Mouse (Mus musculus): ENCODE data around the gene Adat1.

Gene Adat1

DNA sequence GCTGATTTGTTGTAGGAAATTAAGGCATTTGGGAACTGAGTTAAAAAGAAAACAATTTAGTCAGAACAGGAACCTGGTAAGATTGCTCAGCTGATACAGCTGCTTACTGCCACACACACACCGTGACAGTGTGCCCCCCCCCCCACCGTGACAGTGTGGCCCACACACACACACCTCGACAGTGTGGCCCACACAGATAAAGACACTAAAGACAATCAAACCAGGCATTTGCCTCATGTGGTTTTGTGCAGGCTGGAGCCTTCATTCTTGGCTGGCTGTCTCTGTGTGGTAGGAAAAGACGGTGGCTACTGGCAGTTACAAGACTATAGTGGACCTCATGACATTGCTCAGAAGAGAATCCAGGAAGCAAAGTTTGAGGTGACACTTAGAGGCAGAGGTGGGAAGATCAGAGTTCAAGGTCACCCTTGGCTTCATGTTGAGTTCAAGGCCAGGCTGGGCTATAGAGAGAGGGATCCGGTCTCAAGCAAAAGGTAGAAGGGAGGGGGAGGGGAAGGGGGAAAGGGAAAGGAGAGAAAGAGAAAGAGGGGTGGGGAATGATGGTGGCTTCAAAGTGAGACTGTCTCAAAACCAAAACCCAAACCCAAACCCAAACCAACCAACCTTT lies 24.7 kb downstream of the Adat1 start:
- DNase-seq = no peak

DNA sequence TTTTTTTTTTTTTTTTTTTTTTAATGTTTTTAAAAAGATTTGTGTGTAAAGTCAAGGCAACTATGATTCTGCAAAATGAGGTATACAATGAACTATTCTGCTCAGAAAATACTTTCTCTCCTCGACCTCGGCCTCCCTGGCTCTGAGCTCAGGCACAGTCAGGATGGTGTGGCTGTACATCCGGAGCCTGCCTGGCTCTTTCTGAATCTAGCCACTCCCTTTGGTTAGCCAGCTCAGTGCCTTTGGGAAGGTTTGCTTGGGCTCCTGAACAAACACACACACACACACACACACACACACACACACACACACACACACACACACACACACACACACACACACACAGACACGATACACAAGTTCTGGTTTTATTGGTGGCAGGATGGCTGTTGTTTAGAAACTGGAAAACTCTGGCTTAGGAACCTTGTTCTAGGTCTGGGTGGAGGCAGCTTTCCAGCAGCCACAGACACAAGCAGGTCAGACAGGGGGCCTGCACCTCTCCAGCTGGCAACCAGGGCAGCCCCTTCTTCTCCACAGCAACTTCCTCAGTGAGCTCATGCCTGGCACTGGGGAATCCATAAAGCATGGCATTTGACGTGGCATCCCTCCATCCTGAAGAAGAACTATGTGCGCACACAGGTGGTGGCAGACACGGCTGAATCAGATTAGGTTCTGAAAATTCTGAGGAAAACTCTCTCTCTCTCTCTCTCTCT lies 27.1 kb downstream of the Adat1 start:
- peak; percentile 46 to 51 for DNase-seq

DNA sequence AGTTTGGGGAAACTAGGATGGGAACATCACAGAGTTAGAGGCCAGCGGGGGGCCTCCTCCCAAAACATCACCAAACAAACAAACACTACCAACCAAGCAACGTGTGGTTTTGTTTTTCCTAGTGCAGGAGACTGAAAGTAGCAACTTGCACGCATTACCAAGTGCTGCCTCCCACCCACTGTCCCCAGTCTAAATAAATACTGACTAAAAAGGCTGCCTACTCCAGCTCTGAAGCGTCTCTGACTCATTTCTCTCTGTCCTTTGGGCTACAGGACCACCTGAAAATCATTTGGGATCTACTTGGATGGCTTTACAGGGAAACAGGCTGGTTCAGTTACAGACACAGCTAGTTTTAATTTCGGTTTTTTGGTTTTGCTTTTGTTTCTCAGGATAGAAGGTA lies 27.8 kb downstream of the Adat1 start:
- DNase-seq = no peak

DNA sequence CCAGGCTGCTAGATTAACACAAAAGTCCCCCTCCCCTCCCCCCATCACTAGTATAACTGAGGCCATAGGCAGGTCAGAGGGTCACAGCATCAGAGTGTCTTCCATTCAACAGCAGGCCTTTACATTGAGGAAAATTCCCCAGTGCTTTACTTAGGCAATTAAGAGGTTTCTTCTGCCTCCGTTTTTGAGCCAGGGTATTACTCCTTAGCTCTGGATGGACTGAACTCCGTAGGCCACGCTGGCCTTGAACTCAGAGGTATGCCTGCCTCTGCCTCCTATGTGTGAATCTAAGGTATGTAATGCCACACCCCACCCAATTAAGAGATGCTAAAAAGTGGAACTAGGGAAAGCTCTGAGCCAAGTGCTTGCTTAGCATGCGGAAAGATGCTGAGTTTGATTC lies 28.6 kb downstream of the Adat1 start:
- no peak for DNase-seq

DNA sequence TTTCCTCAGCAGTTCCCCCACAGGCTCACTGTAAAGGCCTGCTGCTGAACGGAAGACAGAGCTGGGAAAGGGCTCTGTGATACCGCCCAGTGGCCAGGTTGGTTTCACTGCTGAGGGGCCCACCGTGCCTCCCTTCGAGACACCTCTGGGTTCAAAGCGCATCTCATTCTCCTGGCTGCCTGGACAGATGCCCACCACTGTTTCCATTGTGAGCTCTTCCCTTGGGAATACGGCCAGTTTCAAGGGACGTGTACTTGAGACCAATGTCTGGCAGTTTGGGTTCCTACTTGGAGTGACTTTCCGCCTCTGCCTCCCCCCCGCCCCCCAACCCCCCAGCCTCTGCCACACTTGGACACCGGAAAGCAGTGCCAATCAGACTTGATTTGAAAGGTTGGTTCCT lies 29.0 kb downstream of the Adat1 start:
- DNase-seq = peak in 1 of 2 experiments; percentile 44

DNA sequence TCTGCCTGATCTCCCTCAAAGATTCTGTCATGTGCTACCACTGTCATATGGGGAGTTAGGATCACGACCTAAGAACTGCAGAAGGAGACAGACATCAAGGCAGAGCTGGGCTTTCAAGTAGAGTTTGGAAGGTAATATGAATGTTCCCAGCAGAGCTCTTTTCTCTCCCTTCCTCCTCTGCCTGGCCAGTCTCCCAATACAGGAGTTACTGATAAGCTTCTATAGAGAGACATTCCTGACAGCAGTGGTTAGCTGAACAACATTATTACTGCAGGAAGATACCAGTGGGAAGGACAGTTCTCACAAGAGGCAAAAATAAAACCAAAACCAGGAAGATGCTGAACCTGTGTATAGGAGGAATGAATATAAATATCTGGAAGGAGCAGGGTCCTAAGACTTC lies 29.5 kb downstream of the Adat1 start:
- DNase-seq = no peak

DNA sequence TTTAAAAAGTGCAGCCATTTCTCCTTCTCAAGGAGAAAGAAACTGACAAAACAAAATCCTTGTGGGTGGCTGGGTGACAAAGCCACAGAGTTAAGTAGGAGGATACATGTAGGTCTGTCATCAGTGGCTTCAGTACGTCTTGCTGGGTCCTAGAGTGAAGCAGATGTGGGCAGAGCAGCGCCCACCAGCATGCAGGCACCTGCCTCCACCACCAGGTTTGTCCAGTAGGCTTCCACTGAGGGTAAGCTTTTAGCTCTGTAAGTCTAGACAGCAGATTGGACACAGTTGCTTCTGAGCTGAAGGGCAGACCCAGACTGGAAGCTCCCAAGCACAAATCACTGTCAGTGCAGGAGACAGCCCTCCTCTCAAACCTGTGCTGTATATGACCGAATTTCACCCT lies 30.8 kb downstream of the Adat1 start:
- DNase-seq = no peak

DNA sequence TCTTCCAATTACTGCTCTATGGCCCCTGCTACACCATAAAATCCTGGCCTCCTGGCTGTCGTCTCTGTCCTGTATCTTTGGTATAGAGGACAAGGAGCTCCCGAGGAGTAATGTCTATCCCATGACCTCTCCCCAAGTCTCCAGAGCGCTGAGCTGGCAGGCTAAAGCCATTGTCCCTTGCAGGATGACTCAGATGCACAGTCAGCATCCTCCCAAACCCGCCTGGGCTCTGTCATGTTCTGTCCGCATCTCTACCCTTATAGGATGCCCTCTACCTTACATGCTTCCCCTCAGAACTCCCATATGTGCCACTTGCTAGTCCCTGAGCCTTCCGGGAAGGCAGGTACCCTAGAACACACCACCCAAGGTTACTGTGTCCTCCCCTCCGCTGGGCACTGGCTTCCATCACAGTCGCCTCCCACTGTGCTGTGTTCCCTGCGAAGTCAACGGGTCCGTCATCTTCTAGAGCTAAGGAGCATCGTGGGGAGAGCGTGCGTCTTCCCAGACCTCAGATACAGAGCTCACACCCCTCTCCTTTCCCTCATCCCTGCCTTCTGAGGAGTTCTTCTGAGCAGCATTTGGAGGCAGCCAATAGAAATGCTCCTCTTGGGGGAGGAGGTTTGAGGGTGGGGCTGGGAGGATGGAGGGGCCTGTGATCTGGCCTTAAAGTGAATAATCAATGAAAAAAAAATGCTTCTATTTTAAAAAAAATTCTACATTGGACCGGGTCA lies 31.3 kb downstream of the Adat1 start:
- DNase-seq = peak in 1 of 2 experiments; percentile 27

DNA sequence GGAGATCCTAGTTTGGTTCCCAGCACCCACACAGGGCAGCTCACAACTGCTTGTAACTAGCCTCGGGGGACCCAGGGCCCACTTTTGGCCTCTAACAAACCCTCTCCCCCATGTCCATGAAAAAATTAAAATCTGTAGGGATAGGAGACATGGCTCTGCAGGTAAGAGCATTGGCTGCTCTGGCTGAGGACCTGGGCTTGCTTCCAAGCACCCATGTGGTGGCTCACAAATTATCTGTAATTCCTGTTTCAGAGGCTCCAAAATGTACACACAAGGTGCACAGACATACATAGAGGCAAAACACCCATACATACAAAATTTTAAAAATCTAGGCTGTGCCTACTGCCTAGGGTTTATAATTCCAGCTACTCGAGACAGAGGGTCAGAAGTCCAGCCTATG lies 34.9 kb downstream of the Adat1 start:
- DNase-seq = peak; percentile 42 to 71

DNA sequence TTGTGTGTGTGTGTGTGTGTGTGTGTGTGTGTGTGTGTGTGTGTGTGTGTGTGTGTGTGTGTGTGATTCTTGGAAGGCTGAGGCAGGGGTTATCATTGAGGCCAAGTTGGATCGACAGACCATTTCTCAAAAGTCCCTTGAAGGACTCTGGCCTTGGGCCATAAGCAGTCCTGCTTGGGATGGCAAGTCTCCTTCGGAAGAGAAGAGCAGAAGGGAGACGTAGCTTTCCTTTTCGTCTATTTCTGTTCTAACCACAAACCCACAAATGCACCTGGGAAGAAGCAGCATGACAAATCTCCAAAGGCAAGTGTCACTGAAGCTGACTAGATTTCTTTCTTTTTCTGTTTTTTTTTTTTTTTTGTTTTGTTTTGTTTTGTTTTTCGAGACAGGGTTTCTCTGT lies 36.2 kb downstream of the Adat1 start:
- DNase-seq = no peak

DNA sequence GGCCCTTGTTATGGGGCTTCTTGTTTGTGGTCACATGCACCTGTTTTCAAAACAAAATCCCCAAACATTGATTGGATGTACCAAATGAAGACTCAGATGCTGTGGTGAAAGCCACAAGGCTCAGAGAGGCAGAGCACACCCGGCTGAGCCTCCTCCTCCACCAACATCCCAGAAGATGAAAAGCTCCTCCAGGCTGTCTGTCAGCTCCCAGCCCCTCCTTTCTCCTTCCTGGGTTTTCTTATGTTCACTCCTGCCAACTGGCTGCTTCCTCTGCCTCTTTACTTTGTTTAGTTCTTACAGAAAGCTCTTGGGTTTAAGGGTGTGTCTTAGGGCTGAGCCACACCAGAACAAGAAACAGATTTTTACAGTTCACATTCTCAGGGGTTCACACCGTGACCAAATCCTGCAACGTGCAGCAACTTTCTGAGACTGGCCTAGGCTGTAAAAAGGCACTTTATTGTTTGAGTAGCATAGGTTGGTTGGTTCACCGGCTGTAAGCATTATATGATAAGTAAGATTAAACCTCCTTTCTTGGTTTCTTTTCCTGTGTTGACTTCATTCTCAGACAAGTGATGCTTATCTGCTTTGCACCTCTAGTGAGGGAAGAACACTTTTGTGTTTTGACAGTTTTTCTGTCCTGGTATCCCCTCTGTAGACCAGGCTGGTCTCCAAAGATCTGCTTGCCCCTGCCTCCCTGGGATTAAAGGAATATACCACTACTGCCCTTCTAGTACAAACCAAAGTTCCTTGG lies 37.1 kb downstream of the Adat1 start:
- no peak for DNase-seq

DNA sequence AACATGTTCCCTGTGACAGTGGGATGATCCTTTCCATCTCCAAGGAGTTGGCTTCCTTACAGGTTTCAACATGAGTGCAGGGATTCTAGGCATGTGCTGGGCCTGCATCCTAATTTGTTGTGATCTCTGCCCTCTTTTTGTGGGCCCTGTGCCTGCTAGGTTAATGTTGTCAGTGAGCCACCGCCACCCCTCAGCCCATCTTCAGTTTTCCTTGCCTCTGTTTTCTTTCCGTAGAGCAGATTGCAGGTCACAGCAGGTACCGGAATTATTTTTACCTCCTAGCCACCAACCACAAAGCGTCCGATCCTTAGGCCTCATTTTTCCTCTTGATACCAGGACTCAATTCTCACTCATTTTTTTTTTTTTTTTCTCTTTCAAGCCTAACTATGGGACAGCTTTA lies 40.2 kb downstream of the Adat1 start:
- peak; percentile 77 to 80 for DNase-seq

DNA sequence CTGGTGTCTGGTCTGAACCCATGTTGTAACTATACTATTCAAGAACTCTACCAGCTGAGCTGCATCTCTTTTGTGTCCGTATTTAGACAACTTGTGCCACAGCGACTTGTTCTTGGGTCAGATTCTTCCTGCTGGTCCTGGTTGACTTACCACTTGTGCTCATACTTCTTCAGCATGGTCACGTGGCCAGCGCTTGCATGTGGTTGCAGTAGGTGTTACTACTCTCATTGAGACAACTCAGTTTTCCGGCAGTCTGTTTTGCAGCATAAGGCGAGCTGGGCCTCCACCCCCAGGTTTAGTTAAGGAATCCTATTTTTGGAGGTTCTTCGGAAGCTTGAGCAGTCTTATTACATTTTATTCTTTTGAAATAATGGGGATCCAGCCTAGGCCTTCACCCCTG lies 40.8 kb downstream of the Adat1 start:
- DNase-seq = peak; percentile 30 to 34

DNA sequence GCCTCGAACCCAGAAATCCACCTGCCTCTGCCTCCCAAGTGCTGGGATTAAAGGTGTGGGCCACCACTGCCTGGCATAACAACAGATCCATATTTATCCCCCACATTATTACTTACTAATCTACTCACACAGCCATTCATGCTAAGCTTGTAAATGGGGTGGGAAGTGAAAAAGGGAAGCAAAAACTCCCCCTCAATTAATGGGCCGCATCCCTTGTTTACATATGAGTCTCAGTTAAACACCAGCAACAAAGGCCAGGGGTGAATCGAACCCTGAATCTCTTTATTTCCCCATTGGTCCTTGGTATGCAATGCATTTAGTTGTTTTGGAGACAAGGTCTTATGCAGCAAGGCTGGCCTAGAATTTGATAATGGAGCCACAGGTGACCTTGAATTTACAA lies 41.3 kb downstream of the Adat1 start:
- DNase-seq = no peak

DNA sequence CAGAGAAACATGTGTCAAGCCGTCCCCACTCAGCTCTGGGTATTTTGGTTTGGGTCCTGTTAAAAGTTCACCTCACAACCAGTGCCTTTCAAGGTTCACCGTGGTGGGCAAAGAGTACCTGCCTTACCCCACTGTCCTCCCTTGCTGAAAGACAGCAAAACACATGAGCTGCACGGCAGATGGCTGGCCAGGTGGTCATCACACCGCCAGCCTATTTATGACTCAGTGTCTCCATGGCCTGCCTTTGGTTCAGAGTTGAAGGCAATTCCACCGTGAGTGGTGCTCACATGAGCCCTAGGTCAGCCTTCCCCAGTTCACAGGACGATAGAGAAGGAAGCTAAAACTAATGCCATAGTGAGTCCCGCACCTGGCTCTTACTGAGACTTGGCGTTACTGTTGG lies 44.1 kb downstream of the Adat1 start:
- DNase-seq = peak; percentile 69 to 81

DNA sequence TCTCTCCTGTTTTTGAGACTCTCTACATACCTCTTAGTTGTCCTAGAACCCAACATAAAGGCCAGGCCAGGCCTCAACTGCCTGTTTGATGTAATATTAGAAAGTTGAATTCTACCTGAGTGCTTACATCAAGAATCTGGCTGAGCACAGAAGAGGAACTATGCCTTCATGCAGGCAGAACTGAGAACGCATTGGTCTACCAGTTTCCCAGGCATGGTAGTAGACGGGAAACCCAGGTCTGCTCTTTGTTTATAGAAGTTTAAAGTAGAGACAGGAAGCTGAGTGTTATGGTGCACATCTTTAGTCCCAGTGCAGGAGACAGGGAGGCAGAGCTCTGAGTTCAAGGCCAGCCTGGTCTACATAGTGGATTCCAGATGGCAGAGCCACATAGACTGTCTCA lies 45.0 kb downstream of the Adat1 start:
- DNase-seq = no peak

DNA sequence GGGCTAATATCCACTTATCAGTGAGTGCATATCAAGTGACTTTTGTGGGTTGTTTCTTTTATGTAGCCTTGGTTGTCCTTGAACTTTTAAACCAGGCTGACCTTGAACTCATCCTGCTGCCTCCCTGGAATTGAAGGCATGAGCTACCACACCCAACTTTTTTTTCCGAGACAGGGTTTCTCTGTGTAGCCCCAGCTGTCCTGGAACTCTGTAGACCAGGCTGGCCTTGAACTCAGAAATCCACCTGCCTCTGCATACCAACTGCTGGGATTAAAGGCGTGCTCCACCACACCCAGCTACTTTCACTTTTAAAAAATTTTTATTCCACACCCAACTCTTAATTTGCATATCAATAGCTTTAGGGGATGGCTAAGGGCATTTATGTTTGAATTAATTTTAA lies 48.6 kb downstream of the Adat1 start:
- no peak for DNase-seq

DNA sequence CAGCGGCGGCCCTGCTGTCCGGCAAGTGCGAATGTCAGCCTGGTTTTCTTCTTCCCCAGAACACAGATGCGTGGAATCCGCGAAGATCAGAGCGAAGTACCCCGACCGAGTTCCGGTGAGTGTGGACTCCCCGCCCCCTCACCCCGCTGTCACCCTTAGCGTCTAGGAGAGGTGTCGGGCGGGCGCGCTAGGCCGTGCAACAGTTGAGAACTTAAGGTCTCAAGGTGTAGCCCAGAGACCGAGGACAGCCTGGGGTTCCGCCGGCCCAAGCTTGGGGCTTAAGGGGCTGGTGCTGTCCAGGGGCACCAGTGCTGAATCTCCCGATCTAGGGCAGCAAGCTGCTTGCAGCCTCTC lies 51.0 kb downstream of the Adat1 start:
- DNase-seq = peak in 1 of 2 experiments; percentile 62

DNA sequence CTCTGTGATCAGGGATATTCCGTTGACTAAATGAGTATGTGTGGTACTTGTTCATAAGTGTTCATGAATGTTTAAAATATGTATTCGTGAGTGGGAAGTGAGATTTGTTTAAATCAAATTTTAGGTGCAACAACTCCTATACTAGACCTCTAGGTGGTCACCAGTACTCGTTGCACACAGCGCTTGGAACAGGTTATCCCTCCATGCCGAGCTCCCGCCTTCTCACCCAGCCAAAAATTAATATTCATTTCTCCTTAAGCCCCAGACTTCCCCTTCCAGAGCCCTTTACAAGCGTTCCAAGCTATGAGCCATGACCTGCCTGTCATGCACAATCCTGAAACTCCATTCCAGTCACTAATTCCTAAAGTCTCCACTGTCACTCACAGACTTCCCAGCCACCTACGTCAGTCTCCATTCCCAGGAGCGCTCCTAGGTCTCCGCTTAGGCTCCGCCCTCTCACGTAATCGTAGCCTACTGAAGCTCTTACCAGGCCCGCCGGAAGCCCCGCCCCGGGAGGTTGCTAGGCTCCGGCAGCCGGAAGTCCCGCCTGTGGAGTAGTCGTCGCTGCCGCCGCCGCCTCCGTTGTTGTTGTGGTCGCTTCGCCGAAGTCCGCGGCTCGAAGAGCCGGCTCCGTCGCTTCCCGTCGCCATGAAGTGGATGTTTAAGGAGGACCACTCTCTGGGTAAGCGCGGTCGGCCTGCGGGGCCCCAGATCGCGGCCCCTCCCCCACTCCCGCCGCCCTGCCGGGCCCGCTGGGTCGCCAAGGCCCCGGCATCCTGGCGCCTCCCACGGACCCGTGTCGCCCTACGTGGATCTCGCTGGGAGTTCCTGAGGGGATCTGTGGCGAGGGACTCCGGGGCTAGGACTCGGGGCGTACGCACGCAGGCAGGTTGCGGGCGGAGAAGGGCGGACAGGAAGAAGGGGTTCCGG lies 51.7 kb downstream of the Adat1 start, which contains the start of gene Gabarapl2:
Gene Gabarapl2 (plus strand): TSS at position 533 of the 930 bp plus-strand sequence.
- peak; percentile 98 to 99 for DNase-seq

DNA sequence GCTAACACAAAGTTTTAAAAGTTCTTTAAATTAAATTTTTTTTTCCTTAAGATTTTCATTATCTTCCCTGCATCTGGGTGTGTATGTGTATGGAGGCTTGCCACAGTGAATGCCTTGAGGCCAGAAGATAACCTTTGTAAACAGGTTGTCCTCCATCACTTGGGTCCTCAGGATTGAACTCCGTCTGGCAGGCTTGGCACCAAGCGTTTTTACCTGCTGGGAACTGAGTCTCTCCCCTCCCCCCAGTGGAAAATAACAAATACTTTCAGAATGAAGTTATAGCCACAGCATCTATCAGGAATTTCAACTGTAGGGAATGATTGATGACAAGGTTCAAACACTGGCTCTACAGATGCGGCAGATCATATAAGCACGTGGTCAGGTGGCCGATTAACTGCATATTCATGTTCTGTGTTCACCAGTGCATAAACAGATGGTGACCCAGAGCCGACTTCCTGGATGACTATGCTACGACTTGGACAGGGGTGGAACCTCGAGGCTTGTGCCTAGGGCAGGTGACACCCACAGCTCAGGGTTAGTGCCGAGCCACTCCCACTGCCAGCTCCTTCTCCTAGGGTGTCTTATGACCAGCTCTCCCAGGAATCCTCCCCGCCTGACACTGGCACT lies 52.5 kb downstream of the Adat1 start:
- DNase-seq = peak; percentile 69 to 72
